Mouse (Mus musculus) limb, embryonic 10.5 days (tissue): Measurements from ENCODE around the gene Zfp507. TPM values are rescaled to one million over a fixed set of nuclear protein-coding genes. Genes with fewer than 3 reads are reported as not detected.
A peak's percentile ranks its signal among the peaks of the same experiment; 100 is the strongest.

ENCODE experiments used
- DNase-seq: peaks from one replicate; pipeline ENCODE4 v3.0.0-alpha.2; 2017; ENCODE audit warnings: low spot score
- H3K27ac ChIP-seq: fragments of 300-500 bp; sonication (generic); 2 replicates; pipeline ENCODE4 v1.5.1; 2016; ENCODE audit warnings: mild to moderate bottlenecking
- H3K27me3 ChIP-seq: fragments of 300-500 bp; sonication (generic); 2 replicates; pipeline ENCODE4 v1.6.1; 2016; ENCODE audit warnings: low read depth, mild to moderate bottlenecking; ENCODE audit not compliant: poor library complexity, severe bottlenecking
- H3K36me3 ChIP-seq: fragments of 300-500 bp; sonication (generic); 2 replicates; pipeline ENCODE4 v1.6.1; 2016; ENCODE audit warnings: mild to moderate bottlenecking, moderate library complexity
- H3K4me1 ChIP-seq: fragments of 300-500 bp; sonication (generic); 2 replicates; pipeline ENCODE4 v1.6.1; 2016
- H3K4me3 ChIP-seq: fragments of 300-500 bp; sonication (generic); 2 replicates; pipeline ENCODE4 v1.5.1; 2016; ENCODE audit warnings: mild to moderate bottlenecking, moderate library complexity
- H3K9me3 ChIP-seq: fragments of 300-500 bp; sonication (generic); replicated peaks from 2 replicates; pipeline ENCODE4 v1.6.1; 2016; ENCODE audit warnings: mild to moderate bottlenecking
- WGBS: fragments of 180-500 bp; shearing (Covaris S2); methylation state at CpG from one replicate; pipeline ENCODE4 v1.1.7; 2016; 5-methylcytosine and 5-hydroxymethylcytosine counted together
- polyA plus RNA-seq: library from polyadenylated mRNA; unstranded; fragments of >200 nt; fragmentation: Nextera tagmentation; extraction: Ambion mirVana; gene quantifications from 2 replicates; pipeline ENCODE4 v1.2.1, GENCODE M21; 2016

Gene Zfp507
- polyA plus RNA-seq, 1 experiment from 2014 or later = 23.4 TPM

DNA sequence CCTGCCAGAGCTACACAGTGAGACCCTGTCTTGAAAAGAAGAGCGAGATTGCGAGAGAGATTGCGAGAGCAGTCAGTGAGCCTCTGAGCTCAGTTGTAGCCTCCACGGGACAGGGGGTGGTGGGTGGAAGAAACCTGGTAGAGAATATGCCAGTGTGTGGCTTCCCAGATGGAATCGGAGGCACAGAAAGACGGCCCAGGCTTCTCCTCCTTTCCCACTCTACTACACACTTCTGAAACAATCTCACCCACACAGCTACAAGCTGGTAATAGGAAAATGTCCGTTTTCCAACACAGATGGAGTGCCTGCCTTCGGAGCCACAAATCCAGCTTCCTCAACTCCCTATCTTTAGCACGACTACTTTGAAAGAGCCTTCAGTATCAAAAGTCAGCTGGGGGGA is 58.0 kb downstream of the Zfp507 start:
- 95% methylated on average over 9 of the region's 9 CpGs for WGBS
- Histone ChIP-seq H3K27ac (no peak overlapping the region), H3K4me1 (peaks cover 8% of the 10 kb centered on the region), H3K9me3 (no peaks in the 10 kb centered on the region), H3K4me3 (no peak overlapping the region), H3K36me3 (peaks cover 99% of the 10 kb centered on the region), H3K27me3 (no peaks in the 10 kb centered on the region)
- no peak for DNase-seq

DNA sequence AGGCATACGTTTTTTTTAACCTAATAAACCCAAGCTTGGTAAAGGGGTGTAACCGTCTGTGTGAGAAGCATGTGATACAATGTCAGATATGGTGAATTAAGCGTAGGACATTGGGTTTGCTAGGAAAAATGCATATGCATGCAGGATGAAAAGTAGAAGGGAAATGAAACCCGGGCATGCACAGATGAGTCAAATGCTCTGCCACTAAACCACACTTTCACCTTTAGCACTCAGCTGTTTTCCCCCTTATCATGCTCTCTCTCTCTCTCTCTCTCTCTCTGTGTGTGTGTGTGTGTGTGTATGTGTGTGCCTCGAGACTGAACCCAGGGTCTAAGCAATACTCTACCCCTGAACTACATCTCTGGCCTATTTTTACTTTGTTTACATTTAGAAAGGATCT is 60.5 kb downstream of the Zfp507 start:
- peaks cover 99% of the 10 kb centered on the region for H3K36me3 ChIP-seq
- no peak overlapping the region for H3K27ac ChIP-seq
- no peaks in the 10 kb centered on the region for H3K9me3 ChIP-seq
- H3K4me1 ChIP-seq = peaks cover 8% of the 10 kb centered on the region
- 92% methylated on average over 5 of the region's 5 CpGs for WGBS
- H3K4me3 ChIP-seq = no peak overlapping the region
- H3K27me3 ChIP-seq = no peaks in the 10 kb centered on the region
- no peak for DNase-seq

DNA sequence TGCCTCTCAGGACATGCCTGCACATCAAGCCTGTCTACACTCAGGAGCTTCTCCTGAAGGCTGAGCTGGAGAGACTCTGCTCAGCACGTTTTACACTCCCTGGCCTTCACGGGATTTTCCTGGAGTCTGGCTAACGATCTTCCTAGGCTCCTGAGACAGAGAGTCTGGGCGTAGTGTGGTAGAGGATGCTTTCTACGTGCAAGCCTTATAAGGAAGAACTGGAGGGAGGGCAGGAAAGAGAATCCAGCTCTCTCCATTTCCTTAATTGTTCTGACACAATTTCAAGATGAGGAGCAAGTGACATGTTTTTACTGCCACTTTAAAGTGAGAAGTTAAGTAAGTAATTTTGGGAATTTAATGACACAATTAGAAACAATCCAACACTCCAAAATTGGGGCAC is 60.9 kb downstream of the Zfp507 start:
- peaks cover 8% of the 10 kb centered on the region for H3K4me1 ChIP-seq
- H3K27ac ChIP-seq = no peak overlapping the region
- no peaks in the 10 kb centered on the region for H3K9me3 ChIP-seq
- H3K4me3 ChIP-seq = no peak overlapping the region
- WGBS = 77% methylated on average over 5 of the region's 5 CpGs
- DNase-seq = no peak
- peaks cover 99% of the 10 kb centered on the region for H3K36me3 ChIP-seq
- no peaks in the 10 kb centered on the region for H3K27me3 ChIP-seq

DNA sequence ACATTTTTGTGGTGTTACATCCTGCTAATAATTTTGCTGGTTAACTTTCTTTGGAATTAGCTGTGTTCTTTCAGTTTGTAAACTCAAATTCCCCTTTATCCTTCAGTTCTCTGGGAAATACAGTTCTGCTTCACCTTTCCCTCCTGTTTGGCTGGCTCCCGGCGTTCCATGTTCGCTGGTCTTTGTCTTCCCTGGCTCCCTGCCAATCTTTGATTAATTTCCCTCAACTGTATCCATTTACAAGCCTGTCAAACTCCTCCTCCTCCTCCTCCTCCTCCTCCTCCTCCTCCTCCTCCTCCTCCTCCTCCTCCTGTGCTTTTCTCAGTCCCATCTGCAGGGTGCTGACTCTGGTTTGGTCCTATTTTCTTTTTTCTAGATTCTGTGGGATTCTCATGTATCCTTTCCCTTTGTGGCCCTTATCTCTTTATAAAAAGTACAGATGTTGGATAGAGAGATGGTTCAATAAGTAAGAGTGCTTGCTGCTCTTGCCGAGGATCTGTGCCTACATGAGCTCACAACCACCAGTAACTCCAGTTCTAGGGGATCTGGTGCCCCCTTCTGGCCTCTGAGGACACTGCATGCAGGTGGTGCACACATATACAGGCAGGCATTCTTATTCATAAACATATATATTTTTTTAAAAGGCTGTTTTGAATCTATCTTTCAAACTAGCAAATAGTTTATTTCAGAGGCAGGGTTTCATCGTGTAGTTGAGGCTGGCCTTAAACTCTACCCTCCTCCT is 62.1 kb downstream of the Zfp507 start:
- Histone ChIP-seq H3K27ac (no peak overlapping the region), H3K9me3 (no peaks in the 10 kb centered on the region), H3K27me3 (no peaks in the 10 kb centered on the region), H3K4me3 (no peak overlapping the region), H3K4me1 (peaks cover 7% of the 10 kb centered on the region), H3K36me3 (peaks cover 99% of the 10 kb centered on the region)
- peak; percentile 56 for DNase-seq
- WGBS = 92% methylated on average over 5 of the region's 5 CpGs

DNA sequence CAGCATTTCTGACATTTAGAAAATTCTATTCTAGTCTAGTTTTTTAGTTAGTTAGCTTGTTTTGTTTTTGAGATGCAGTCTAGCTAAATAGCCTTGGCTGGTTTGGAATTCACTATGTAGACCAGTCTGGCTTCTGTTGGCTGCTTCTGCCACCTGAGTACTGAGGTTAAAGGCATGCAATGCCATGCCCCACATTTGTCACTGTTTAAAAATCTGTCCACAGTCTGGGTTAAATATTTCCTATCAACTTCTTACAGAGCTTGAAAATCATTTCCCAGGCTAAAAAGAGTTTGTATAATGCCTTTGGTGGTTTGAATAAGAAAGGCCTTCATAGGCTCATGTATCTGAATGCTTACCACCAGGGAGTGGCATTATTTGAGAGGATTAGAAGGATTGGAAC is 63.9 kb downstream of the Zfp507 start:
- H3K27ac ChIP-seq = no peak overlapping the region
- H3K36me3 ChIP-seq = peaks cover 99% of the 10 kb centered on the region

DNA sequence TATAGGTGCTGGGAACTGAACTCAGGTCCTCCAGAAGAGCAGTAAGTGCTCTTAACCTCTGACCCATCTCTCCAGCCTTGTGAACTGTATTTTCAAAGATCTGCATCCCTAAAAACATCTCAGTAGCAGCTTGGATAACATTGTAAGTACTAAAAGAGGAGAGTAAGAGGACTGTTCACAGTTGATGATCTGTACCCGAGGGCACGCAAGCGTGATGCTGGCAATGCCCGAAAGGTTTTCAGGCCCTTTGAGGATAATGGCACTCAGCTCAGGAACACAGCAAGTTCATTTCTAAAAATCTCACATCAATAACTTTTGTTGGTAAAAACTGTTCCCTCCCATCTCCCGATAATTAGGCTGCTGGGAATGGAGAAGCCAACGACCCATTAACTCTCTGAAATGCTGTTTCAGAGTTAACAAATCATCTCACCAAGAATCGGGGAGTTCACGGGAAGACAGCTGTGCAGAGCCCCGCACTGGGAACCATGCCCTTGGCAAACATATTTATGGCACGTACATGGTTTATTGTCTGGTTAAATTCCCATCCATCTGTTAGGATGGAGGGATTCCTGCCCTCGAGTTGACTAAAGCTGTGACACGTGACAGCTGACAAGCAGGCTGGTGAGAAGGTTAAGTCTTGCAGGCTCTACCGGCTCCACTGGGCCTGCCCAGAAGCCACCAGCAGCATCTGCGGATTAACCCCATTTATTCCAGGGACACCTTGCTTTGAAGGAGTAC is 69.3 kb downstream of the Zfp507 start:
- Histone ChIP-seq H3K27ac (no peak overlapping the region), H3K4me3 (no peak overlapping the region), H3K27me3 (no peaks in the 10 kb centered on the region), H3K36me3 (peaks cover 81% of the 10 kb centered on the region), H3K9me3 (no peaks in the 10 kb centered on the region), H3K4me1 (no peaks in the 10 kb centered on the region)
- WGBS = 82% methylated on average over 14 of the region's 14 CpGs
- no peak for DNase-seq

More for the DNA sequence above, 63.9 kb downstream of the Zfp507 start:
- H3K4me3 ChIP-seq = no peak overlapping the region
- no peak for DNase-seq
- H3K4me1 ChIP-seq = no peaks in the 10 kb centered on the region
- no peaks in the 10 kb centered on the region for H3K27me3 ChIP-seq
- no peaks in the 10 kb centered on the region for H3K9me3 ChIP-seq

DNA sequence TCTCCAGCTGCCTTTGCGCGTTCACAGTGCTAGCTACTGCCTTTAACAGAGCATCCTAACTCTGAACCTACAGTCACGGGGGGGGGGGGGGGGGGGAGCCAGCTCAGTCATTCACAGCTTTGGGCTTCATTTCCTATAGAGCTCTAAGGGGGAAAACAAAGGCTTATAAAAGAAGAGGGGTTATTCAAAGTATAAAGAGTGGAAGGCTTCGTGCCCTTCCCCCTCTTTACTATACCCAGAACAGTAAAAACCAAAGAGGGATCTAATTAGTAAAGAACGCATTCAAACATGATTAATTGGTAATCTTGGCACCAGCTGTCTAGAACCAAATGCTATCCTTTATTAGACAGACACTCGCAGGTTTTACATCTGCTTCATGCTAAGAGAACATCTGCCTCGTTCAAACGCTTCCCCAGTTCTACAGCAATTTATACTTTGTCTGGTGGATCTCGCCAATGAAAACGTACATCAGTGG is 70.2 kb downstream of the Zfp507 start:
- DNase-seq = no peak
- no peaks in the 10 kb centered on the region for H3K9me3 ChIP-seq
- H3K4me3 ChIP-seq = no peak overlapping the region
- H3K27me3 ChIP-seq = no peaks in the 10 kb centered on the region
- no peak overlapping the region for H3K27ac ChIP-seq
- H3K36me3 ChIP-seq = peaks cover 81% of the 10 kb centered on the region
- H3K4me1 ChIP-seq = no peaks in the 10 kb centered on the region
- WGBS = 89% methylated on average over 10 of the region's 10 CpGs

DNA sequence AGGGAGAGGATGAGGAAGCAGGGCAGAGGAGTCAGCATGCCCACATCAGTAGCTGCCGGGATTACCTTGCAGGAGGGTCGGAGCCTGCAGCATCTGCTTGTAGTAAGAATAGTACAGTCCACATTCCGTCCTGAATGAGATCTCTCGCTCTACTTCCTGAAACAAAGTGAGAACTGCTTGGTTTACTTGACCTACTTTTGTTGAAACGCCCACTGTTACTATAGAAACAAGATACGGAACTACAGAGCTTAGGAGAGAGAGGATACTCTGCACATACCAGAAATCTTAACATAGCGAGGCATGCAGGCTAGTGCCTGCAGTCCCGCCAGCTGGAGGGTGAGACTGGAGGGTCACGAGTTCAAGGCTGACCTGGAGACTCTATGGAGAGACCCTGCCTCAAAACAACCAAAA is 73.2 kb downstream of the Zfp507 start:
- no peak overlapping the region for H3K4me3 ChIP-seq
- DNase-seq = no peak
- H3K9me3 ChIP-seq = no peaks in the 10 kb centered on the region
- H3K4me1 ChIP-seq = no peaks in the 10 kb centered on the region
- no peak overlapping the region for H3K27ac ChIP-seq
- peaks cover 80% of the 10 kb centered on the region for H3K36me3 ChIP-seq
- WGBS = 96% methylated on average over 9 of the region's 9 CpGs
- H3K27me3 ChIP-seq = no peaks in the 10 kb centered on the region

DNA sequence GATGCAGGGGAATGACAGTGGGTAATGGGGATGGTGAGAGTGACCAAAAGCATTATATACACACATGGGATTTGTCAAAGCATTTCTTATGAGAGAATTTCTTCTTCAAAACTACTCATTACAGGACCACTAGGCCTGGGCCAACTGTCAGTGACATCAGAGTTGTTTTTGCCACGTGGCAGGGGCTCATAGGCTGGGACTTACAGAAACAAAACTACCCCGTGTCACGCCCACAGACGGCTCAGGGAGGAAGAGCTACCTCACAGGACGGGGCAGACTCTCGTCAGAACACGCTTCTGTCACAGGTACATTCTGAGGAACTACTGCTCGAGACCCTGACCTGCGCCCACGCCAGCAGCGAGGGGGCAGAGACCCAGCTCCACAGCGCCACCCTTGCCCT is 74.4 kb downstream of the Zfp507 start:
- WGBS = 94% methylated on average over 12 of the region's 12 CpGs

DNA sequence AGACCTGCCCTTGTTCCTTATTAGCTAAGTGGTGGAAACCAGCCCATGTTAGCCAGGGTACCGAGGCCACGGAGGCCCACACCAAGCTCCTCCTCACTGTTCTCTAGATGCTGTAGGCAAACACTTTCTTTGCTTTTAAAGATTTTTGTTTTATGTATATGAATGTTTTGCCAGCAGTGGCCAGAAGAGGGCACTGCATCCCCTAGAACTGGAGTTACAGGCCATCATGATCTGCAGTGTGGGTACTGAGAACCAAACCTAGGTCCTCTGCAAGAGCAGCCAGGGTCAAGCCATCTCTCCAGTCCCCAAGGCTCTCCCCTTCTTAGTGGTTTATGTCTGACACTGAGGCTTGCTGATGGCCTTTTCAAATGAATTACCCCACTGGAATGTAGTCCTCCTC is 79.8 kb downstream of the Zfp507 start:
- peaks cover 96% of the 10 kb centered on the region for H3K36me3 ChIP-seq
- no peaks in the 10 kb centered on the region for H3K4me1 ChIP-seq
- H3K4me3 ChIP-seq = no peak overlapping the region
- no peaks in the 10 kb centered on the region for H3K9me3 ChIP-seq
- DNase-seq = no peak
- 77% methylated on average over 2 of the region's 2 CpGs for WGBS
- H3K27ac ChIP-seq = no peak overlapping the region
- H3K27me3 ChIP-seq = no peaks in the 10 kb centered on the region

More for the DNA sequence above, 74.4 kb downstream of the Zfp507 start:
- peaks cover 81% of the 10 kb centered on the region for H3K36me3 ChIP-seq
- H3K9me3 ChIP-seq = no peaks in the 10 kb centered on the region
- no peaks in the 10 kb centered on the region for H3K27me3 ChIP-seq
- H3K4me3 ChIP-seq = no peak overlapping the region
- no peak for DNase-seq
- H3K4me1 ChIP-seq = no peaks in the 10 kb centered on the region
- H3K27ac ChIP-seq = no peak overlapping the region

Other genes with a start within 250 kb of the Zfp507 start
- gene Nudt19, start 246.7 kb downstream of the Zfp507 start, polyA plus RNA-seq = 35.1 and 48.1 TPM in 2 replicates
- 0.09 and 0.26 TPM in 2 replicates for gene Rgs9bp, start 217.4 kb downstream of the Zfp507 start, polyA plus RNA-seq
- 40.1 and 47.5 TPM in 2 replicates for gene Ankrd27, start 216.8 kb downstream of the Zfp507 start, polyA plus RNA-seq
- 307 and 339 TPM in 2 replicates for gene Pdcd5, start 155.5 kb downstream of the Zfp507 start, polyA plus RNA-seq
- gene Dpy19l3, start 48.5 kb downstream of the Zfp507 start, polyA plus RNA-seq = 30.3 and 33.9 TPM in 2 replicates